ENCODE assay signal across 8 mouse cellular contexts in the genomic region with DNA sequence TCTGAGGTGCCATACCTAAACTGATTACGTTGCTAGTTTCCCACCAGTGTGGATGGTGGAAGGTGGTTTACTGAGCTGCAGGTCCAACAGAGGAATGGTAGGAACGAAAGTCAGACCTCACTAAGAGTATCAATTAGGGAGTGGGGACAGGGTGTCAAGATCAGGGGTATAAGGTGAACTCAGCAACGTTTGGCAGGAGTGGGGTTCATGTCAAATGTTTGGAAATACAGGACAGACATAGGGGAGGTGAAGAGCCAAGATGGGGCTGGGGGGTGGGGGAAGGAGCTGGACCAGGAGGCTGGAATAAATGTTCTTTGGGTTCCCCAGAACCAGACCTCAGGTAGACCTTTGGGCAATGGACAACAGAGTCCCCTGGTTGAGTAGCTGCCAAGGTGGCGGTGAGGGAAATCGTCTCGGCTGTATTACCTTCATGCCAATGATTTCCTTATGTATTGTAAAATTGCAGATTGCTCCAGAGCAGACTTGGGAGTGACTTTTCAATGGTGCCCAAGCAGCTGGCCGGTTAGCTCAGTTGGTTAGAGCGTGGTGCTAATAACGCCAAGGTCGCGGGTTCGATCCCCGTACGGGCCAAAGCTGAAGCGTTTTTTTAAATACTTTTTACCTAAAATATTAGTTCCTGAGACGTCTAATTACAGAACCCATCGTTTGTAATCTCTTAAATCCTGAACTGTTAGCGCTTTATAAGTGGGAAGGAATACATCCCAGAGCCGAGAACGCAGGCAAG. TPM values are rescaled to one million over a fixed set of nuclear protein-coding genes. Genes with fewer than 3 reads are reported as not detected.
DNase-seq lines count a peak whose midpoint lies in the region; TF ChIP-seq lines count a peak whose summit lies in the region.

No protein-coding gene starts in this region.

- no peak for TF ChIP-seq CTCF in C2C12 (IDR thresholded peaks at IDR 0.05; ENCODE audit: control insufficient read depth, insufficient read depth, insufficient read length)
- TF ChIP-seq CTCF in bone marrow, adult 2 months (IDR thresholded peaks at IDR 0.05; ENCODE audit: control insufficient read depth, insufficient read depth, low read length): no peak
- TF ChIP-seq CTCF in thymus, adult 2 months (IDR thresholded peaks at IDR 0.05; ENCODE audit: borderline replicate concordance, control insufficient read depth, extremely low read depth, insufficient read depth, low read length, poor library complexity): no peak

- DNase-seq in forebrain, embryonic 10.5 days (ENCODE audit: extremely low spot score, low spot score): peak; percentile 89
- DNase-seq in heart, postnatal 10 days: peak; percentile 88 to 91
- DNase-seq in layer of hippocampus, adult 18-20 months (ENCODE audit: low spot score in 2 of 2): peak; percentile 82 to 97
- peak; percentile 87 to 88 for DNase-seq in lung, adult 18-20 months
- DNase-seq in ovary, postnatal 10 days (ENCODE audit: low spot score): peak; percentile 79
- peak; percentile 85 for DNase-seq in thymus, adult 2 months

- WGBS in bone marrow, adult 2 months: 9% methylated on average over 20 of the region's 20 CpGs
- WGBS in forebrain, embryonic 10.5 days: 10% methylated on average over 20 of the region's 20 CpGs
- WGBS in thymus, adult 2 months: 11% methylated on average over 20 of the region's 20 CpGs

- no peaks in the 10 kb centered on the region for H3K27me3 ChIP-seq in C2C12 (ENCODE audit: control insufficient read depth, insufficient read depth, insufficient read length)
- no peaks in the 10 kb centered on the region for H3K27me3 ChIP-seq in forebrain, embryonic 10.5 days (ENCODE audit: poor library complexity, severe bottlenecking)
- no peaks in the 10 kb centered on the region for H3K27me3 ChIP-seq in thymus, adult 2 months (ENCODE audit: control insufficient read depth, insufficient read depth, low read length)

- H3K4me3 ChIP-seq in C2C12 (ENCODE audit: insufficient read depth, poor library complexity, severe bottlenecking): peak overlapping the region; percentile 63
- H3K4me3 ChIP-seq in bone marrow, adult 2 months (replicated peaks; ENCODE audit: control insufficient read depth, low read depth, low read length): peak overlapping the region; percentile 74
- peak overlapping the region; percentile 64 for H3K4me3 ChIP-seq in forebrain, embryonic 10.5 days
- peak overlapping the region; percentile 56 for H3K4me3 ChIP-seq in thymus, adult 2 months (ENCODE audit: control insufficient read depth, insufficient read depth, low read length)

- intact Hi-C loops in heart, postnatal 10 days (cut with DNase I): loop anchor here (1.0 to 5.0 kb wide), 3 partner anchors 20 to 130 kb away; a partner anchor contains a TSS

- peak overlapping the region; percentile 77 for H3ac ChIP-seq in C2C12 (ENCODE audit: control insufficient read depth, insufficient read length, low read depth)

- no peaks in the 10 kb centered on the region for H3K79me2 ChIP-seq in C2C12 (ENCODE audit: control insufficient read depth, insufficient read depth)

- no peaks in the 10 kb centered on the region for H3K79me3 ChIP-seq in C2C12 (ENCODE audit: low read depth)

- peak overlapping the region; percentile 37 for H3K27ac ChIP-seq in bone marrow, adult 2 months (ENCODE audit: control insufficient read depth, insufficient read depth, low read depth, low read length, poor library complexity)
- peak overlapping the region; percentile 87 for H3K27ac ChIP-seq in forebrain, embryonic 10.5 days
- H3K27ac ChIP-seq in thymus, adult 2 months (ENCODE audit: control insufficient read depth, insufficient read depth, low read length): peak overlapping the region; percentile 44

- H3K36me3 ChIP-seq in C2C12 (ENCODE audit: control insufficient read depth, insufficient read depth): peaks cover 34% of the 10 kb centered on the region
- peaks cover 46% of the 10 kb centered on the region for H3K36me3 ChIP-seq in forebrain, embryonic 10.5 days (replicated peaks)
- no peaks in the 10 kb centered on the region for H3K36me3 ChIP-seq in thymus, adult 2 months (ENCODE audit: control insufficient read depth, insufficient read depth, low read length)

- TF ChIP-seq POLR2A in bone marrow, adult 2 months (IDR thresholded peaks at IDR 0.05; ENCODE audit: borderline replicate concordance, control insufficient read depth, low read depth, low read length): no peak
- TF ChIP-seq POLR2A in thymus, adult 2 months (IDR thresholded peaks at IDR 0.05; ENCODE audit: control insufficient read depth, extremely low read depth, insufficient read depth, low read length, poor library complexity): no peak

- H3K9me3 ChIP-seq in forebrain, embryonic 10.5 days: no peaks in the 10 kb centered on the region

- H3K4me1 ChIP-seq in bone marrow, adult 2 months (ENCODE audit: control insufficient read depth, insufficient read depth, low read length): peaks cover 9% of the 10 kb centered on the region; the same call in 1 of the 2 replicates
- H3K4me1 ChIP-seq in forebrain, embryonic 10.5 days: peaks cover 35% of the 10 kb centered on the region
- H3K4me1 ChIP-seq in thymus, adult 2 months (replicated peaks; ENCODE audit: control insufficient read depth, insufficient read depth, low read length): peaks cover 19% of the 10 kb centered on the region

TF ChIP-seq in C2C12, 6 proteins besides CTCF, POLR2A, EP300 and RAD21:
- no peak for TF ChIP-seq MYOG (IDR thresholded peaks at IDR 0.05; ENCODE audit: control insufficient read depth, extremely low read depth, insufficient read length)
- TF ChIP-seq FOSL1 (IDR thresholded peaks at IDR 0.05; ENCODE audit: insufficient read depth, low read length, poor library complexity, severe bottlenecking): no peak
- no peak for TF ChIP-seq USF1 (IDR thresholded peaks at IDR 0.05; ENCODE audit: low read depth)
- no peak for TF ChIP-seq MYOD1 (IDR thresholded peaks at IDR 0.05; ENCODE audit: control insufficient read depth, insufficient read length, low read depth)
- no peak for TF ChIP-seq CEBPB (IDR thresholded peaks at IDR 0.05; ENCODE audit: low read depth)
- TF ChIP-seq MAX (IDR thresholded peaks at IDR 0.05): no peak

RNA-seq across cellular contexts. Expression of a gene that starts 8.8 kb away (rescaled TPM):
- 76.6 TPM for polyA plus RNA-seq in C2C12 (2012; fragmentation: generic; extraction: Trizol)
- 53.2 and 100 TPM in 2 replicates for polyA plus RNA-seq in bone marrow, adult 2 months (2011; ENCODE audit: insufficient read depth, insufficient read length, low replicate concordance, missing spikeins)
- 227 and 236 TPM in 2 replicates for polyA plus RNA-seq in forebrain, embryonic 10.5 days (2016; fragmentation: Nextera tagmentation; extraction: Ambion mirVana)
- total RNA-seq in heart, postnatal 10 days (2021): 10 to 100 TPM; 11.6 to 15.4 TPM
- not detected for total RNA-seq in layer of hippocampus, adult 18-20 months (2021)
- 192 and 276 TPM in 2 replicates for polyA plus RNA-seq in thymus, adult 2 months (2012; rRNA removed)

RNA-seq across cellular contexts. Expression of a gene that starts 20.9 kb away (rescaled TPM):
- 35.0 TPM for polyA plus RNA-seq in C2C12 (2012; fragmentation: generic; extraction: Trizol)
- 19.0 and 38.1 TPM in 2 replicates for polyA plus RNA-seq in bone marrow, adult 2 months (2011; ENCODE audit: insufficient read depth, insufficient read length, low replicate concordance, missing spikeins)
- polyA plus RNA-seq in forebrain, embryonic 10.5 days (2016; fragmentation: Nextera tagmentation; extraction: Ambion mirVana): 79.6 and 86.1 TPM in 2 replicates
- total RNA-seq in heart, postnatal 10 days (2021): 10 to 100 TPM; 21.9 to 26.6 TPM
- 10 to 100 TPM; 34.3 to 39.2 TPM for total RNA-seq in layer of hippocampus, adult 18-20 months (2021)
- 57.8 and 64.4 TPM in 2 replicates for polyA plus RNA-seq in thymus, adult 2 months (2012; rRNA removed)

RNA-seq across cellular contexts. Expression of a gene that starts 22.9 kb away (rescaled TPM):
- polyA plus RNA-seq in C2C12 (2012; fragmentation: generic; extraction: Trizol): 14.3 TPM
- 16.4 and 18.4 TPM in 2 replicates for polyA plus RNA-seq in bone marrow, adult 2 months (2011; ENCODE audit: insufficient read depth, insufficient read length, low replicate concordance, missing spikeins)
- 3.8 and 4.1 TPM in 2 replicates for polyA plus RNA-seq in forebrain, embryonic 10.5 days (2016; fragmentation: Nextera tagmentation; extraction: Ambion mirVana)
- 10 to 100 TPM; 16.7 to 19.4 TPM for total RNA-seq in heart, postnatal 10 days (2021)
- 10 to 100 TPM; 32.9 to 36.4 TPM for total RNA-seq in layer of hippocampus, adult 18-20 months (2021)
- 18.0 TPM in 2 replicates for polyA plus RNA-seq in thymus, adult 2 months (2012; rRNA removed)

RNA-seq across cellular contexts. Expression of a gene that starts 28.4 kb away (rescaled TPM):
- polyA plus RNA-seq in C2C12 (2012; fragmentation: generic; extraction: Trizol): 22.2 TPM
- 26.1 and 34.4 TPM in 2 replicates for polyA plus RNA-seq in bone marrow, adult 2 months (2011; ENCODE audit: insufficient read depth, insufficient read length, low replicate concordance, missing spikeins)
- 70.5 and 72.8 TPM in 2 replicates for polyA plus RNA-seq in forebrain, embryonic 10.5 days (2016; fragmentation: Nextera tagmentation; extraction: Ambion mirVana)
- 1 to 10 TPM; 9.3 to 9.5 TPM for total RNA-seq in heart, postnatal 10 days (2021)
- total RNA-seq in layer of hippocampus, adult 18-20 months (2021): 10 to 100 TPM; 22.1 to 23.4 TPM
- polyA plus RNA-seq in thymus, adult 2 months (2012; rRNA removed): 28.5 and 43.0 TPM in 2 replicates

RNA-seq across cellular contexts. Expression of a gene that starts 33.9 kb away (rescaled TPM):
- polyA plus RNA-seq in C2C12 (2012; fragmentation: generic; extraction: Trizol): 41.9 TPM
- 16.3 and 31.0 TPM in 2 replicates for polyA plus RNA-seq in bone marrow, adult 2 months (2011; ENCODE audit: insufficient read depth, insufficient read length, low replicate concordance, missing spikeins)
- 60.8 and 61.0 TPM in 2 replicates for polyA plus RNA-seq in forebrain, embryonic 10.5 days (2016; fragmentation: Nextera tagmentation; extraction: Ambion mirVana)
- total RNA-seq in heart, postnatal 10 days (2021): 1 to 10 TPM; 5.8 to 7.8 TPM
- 10 to 100 TPM; 15.2 to 21.0 TPM for total RNA-seq in layer of hippocampus, adult 18-20 months (2021)
- 31.1 and 33.0 TPM in 2 replicates for polyA plus RNA-seq in thymus, adult 2 months (2012; rRNA removed)

Comparison
In these comparisons a context has a peak if more than half of its experiments do, and no peak if none do; other contexts are left out.
1. Peak in every context shown above with its lines: DNase-seq, H3K4me3 ChIP-seq and H3K27ac ChIP-seq.
2. H3K27ac ChIP-seq: peak in every context shown above with its lines; median percentile 87 in forebrain, embryonic 10.5 days; 44 in thymus, adult 2 months; 37 in bone marrow, adult 2 months.